Mouse (Mus musculus): Measurements from ENCODE around the gene Taar6. TPM values are rescaled to one million over a fixed set of nuclear protein-coding genes. Genes with fewer than 3 reads are reported as not detected.

Gene Taar6
- polyA plus RNA-seq, 1 experiment from 2014 or later: not detected

- no peak overlapping the region for H3K4me2 ChIP-seq (ENCODE audit: low read length)
- H3K9me3 ChIP-seq (replicated peaks; ENCODE audit: control insufficient read depth, low read length, poor library complexity, severe bottlenecking): no peaks in the 10 kb centered on the region
- no peak overlapping the region for H3K27ac ChIP-seq (ENCODE audit: low read length)
- H3K36me3 ChIP-seq (ENCODE audit: control insufficient read depth, insufficient read depth, low read length): no peaks in the 10 kb centered on the region
- ATAC-seq: peak; percentile 82
- no peak overlapping the region for H3K9ac ChIP-seq (ENCODE audit: low read depth, low read length)
- no peak overlapping the region for H3K4me3 ChIP-seq (ENCODE audit: low read depth, low read length)
- no peaks in the 10 kb centered on the region for H3K27me3 ChIP-seq (ENCODE audit: control insufficient read depth, insufficient read depth, low read depth, low read length)
- WGBS: 45% methylated on average over 16 of the region's 16 CpGs
- 0 out of 2 replicates have a peak, but pooled peaks cover 2% of the 10 kb centered on the region for H3K4me1 ChIP-seq (ENCODE audit: control insufficient read depth, insufficient read depth, low read length)
Measured at GRCm38 (mm10) chr10:23978901-23979705, 6.3 kb downstream of the Taar6 start.

- H3K27me3 ChIP-seq (ENCODE audit: control insufficient read depth, insufficient read depth, low read depth, low read length): no peaks in the 10 kb centered on the region
- ATAC-seq: no peak
- WGBS: 35% methylated on average over 4 of the region's 4 CpGs
- H3K4me1 ChIP-seq (ENCODE audit: control insufficient read depth, insufficient read depth, low read length): 0 out of 2 replicates have a peak, but pooled peaks cover 2% of the 10 kb centered on the region
- no peak overlapping the region for H3K4me3 ChIP-seq (ENCODE audit: low read depth, low read length)
- no peak overlapping the region for H3K27ac ChIP-seq (ENCODE audit: low read length)
- no peak overlapping the region for H3K9ac ChIP-seq (ENCODE audit: low read depth, low read length)
- H3K9me3 ChIP-seq (replicated peaks; ENCODE audit: control insufficient read depth, low read length, poor library complexity, severe bottlenecking): no peaks in the 10 kb centered on the region
- H3K4me2 ChIP-seq (ENCODE audit: low read length): no peak overlapping the region
- no peaks in the 10 kb centered on the region for H3K36me3 ChIP-seq (ENCODE audit: control insufficient read depth, insufficient read depth, low read length)
Measured at GRCm38 (mm10) chr10:23977958-23978357, 7.5 kb downstream of the Taar6 start.

GRCm38 (mm10) chr10:23971256-23971655, 14.2 kb downstream of the Taar6 start:
- Histone ChIP-seq H3K36me3 (ENCODE audit: control insufficient read depth, insufficient read depth, low read length) (no peaks in the 10 kb centered on the region), H3K27me3 (ENCODE audit: control insufficient read depth, insufficient read depth, low read depth, low read length) (no peaks in the 10 kb centered on the region), H3K4me3 (ENCODE audit: low read depth, low read length) (no peak overlapping the region), H3K4me2 (ENCODE audit: low read length) (no peak overlapping the region), H3K27ac (ENCODE audit: low read length) (no peak overlapping the region), H3K9me3 (replicated peaks; ENCODE audit: control insufficient read depth, low read length, poor library complexity, severe bottlenecking) (no peaks in the 10 kb centered on the region), H3K4me1 (ENCODE audit: control insufficient read depth, insufficient read depth, low read length) (no peaks in the 10 kb centered on the region), H3K9ac (ENCODE audit: low read depth, low read length) (no peak overlapping the region)
- no peak for ATAC-seq
- WGBS: 73% methylated on average over 5 of the region's 5 CpGs

GRCm38 (mm10) chr10:23970656-23971165, 14.7 kb downstream of the Taar6 start, which contains the start of gene Taar5:
TSS of gene Taar5 (plus strand) at chr10:23970706.
- 93% methylated on average over 11 of the region's 11 CpGs for WGBS
- no peak for ATAC-seq
- no peaks in the 10 kb centered on the region for H3K4me1 ChIP-seq (ENCODE audit: control insufficient read depth, insufficient read depth, low read length)
- no peaks in the 10 kb centered on the region for H3K27me3 ChIP-seq (ENCODE audit: control insufficient read depth, insufficient read depth, low read depth, low read length)
- H3K36me3 ChIP-seq (ENCODE audit: control insufficient read depth, insufficient read depth, low read length): no peaks in the 10 kb centered on the region
- no peak within 1 kb of the TSS for H3K4me2 ChIP-seq (ENCODE audit: low read length)
- no peak within 1 kb of the TSS for H3K9ac ChIP-seq (ENCODE audit: low read depth, low read length)
- H3K4me3 ChIP-seq (ENCODE audit: low read depth, low read length): no peak within 1 kb of the TSS
- no peak within 1 kb of the TSS for H3K27ac ChIP-seq (ENCODE audit: low read length)
- H3K9me3 ChIP-seq (replicated peaks; ENCODE audit: control insufficient read depth, low read length, poor library complexity, severe bottlenecking): no peaks in the 10 kb centered on the region

- ATAC-seq: no peak
Measured at GRCm38 (mm10) chr10:23964921-23965610, 20.4 kb downstream of the Taar6 start.

GRCm38 (mm10) chr10:23963444-23963843, 22.0 kb downstream of the Taar6 start:
- Histone ChIP-seq H3K27ac (ENCODE audit: low read length) (no peak overlapping the region), H3K4me1 (ENCODE audit: control insufficient read depth, insufficient read depth, low read length) (no peaks in the 10 kb centered on the region), H3K36me3 (ENCODE audit: control insufficient read depth, insufficient read depth, low read length) (no peaks in the 10 kb centered on the region), H3K9me3 (replicated peaks; ENCODE audit: control insufficient read depth, low read length, poor library complexity, severe bottlenecking) (no peaks in the 10 kb centered on the region), H3K9ac (ENCODE audit: low read depth, low read length) (no peak overlapping the region), H3K27me3 (ENCODE audit: control insufficient read depth, insufficient read depth, low read depth, low read length) (no peaks in the 10 kb centered on the region), H3K4me2 (ENCODE audit: low read length) (no peak overlapping the region), H3K4me3 (ENCODE audit: low read depth, low read length) (no peak overlapping the region)
- no peak for ATAC-seq
- WGBS: 56% methylated on average over 3 of the region's 3 CpGs

More at GRCm38 (mm10) chr10:23964921-23965610, 20.4 kb downstream of the Taar6 start:
- Histone ChIP-seq H3K27me3 (ENCODE audit: control insufficient read depth, insufficient read depth, low read depth, low read length) (no peaks in the 10 kb centered on the region), H3K9ac (ENCODE audit: low read depth, low read length) (no peak overlapping the region), H3K4me1 (ENCODE audit: control insufficient read depth, insufficient read depth, low read length) (no peaks in the 10 kb centered on the region), H3K9me3 (replicated peaks; ENCODE audit: control insufficient read depth, low read length, poor library complexity, severe bottlenecking) (no peaks in the 10 kb centered on the region), H3K36me3 (ENCODE audit: control insufficient read depth, insufficient read depth, low read length) (no peaks in the 10 kb centered on the region), H3K4me2 (ENCODE audit: low read length) (no peak overlapping the region), H3K4me3 (ENCODE audit: low read depth, low read length) (no peak overlapping the region), H3K27ac (ENCODE audit: low read length) (no peak overlapping the region)
- WGBS: 96% methylated on average over 6 of the region's 6 CpGs

GRCm38 (mm10) chr10:23960444-23960915, 25.0 kb downstream of the Taar6 start, which contains the start of gene Taar4:
TSS of gene Taar4 (plus strand) at chr10:23960494.
- Histone ChIP-seq H3K9ac (ENCODE audit: low read depth, low read length) (no peak within 1 kb of the TSS), H3K4me1 (ENCODE audit: control insufficient read depth, insufficient read depth, low read length) (no peaks in the 10 kb centered on the region), H3K27ac (ENCODE audit: low read length) (no peak within 1 kb of the TSS), H3K9me3 (replicated peaks; ENCODE audit: control insufficient read depth, low read length, poor library complexity, severe bottlenecking) (no peaks in the 10 kb centered on the region), H3K27me3 (ENCODE audit: control insufficient read depth, insufficient read depth, low read depth, low read length) (no peaks in the 10 kb centered on the region), H3K36me3 (ENCODE audit: control insufficient read depth, insufficient read depth, low read length) (no peaks in the 10 kb centered on the region), H3K4me3 (ENCODE audit: low read depth, low read length) (no peak within 1 kb of the TSS), H3K4me2 (ENCODE audit: low read length) (no peak within 1 kb of the TSS)
- 96% methylated on average over 13 of the region's 13 CpGs for WGBS
- ATAC-seq: no peak

GRCm38 (mm10) chr10:23959071-23959470, 26.4 kb downstream of the Taar6 start:
- Histone ChIP-seq H3K27ac (ENCODE audit: low read length) (no peak overlapping the region), H3K9ac (ENCODE audit: low read depth, low read length) (no peak overlapping the region), H3K4me2 (ENCODE audit: low read length) (no peak overlapping the region), H3K9me3 (replicated peaks; ENCODE audit: control insufficient read depth, low read length, poor library complexity, severe bottlenecking) (no peaks in the 10 kb centered on the region), H3K36me3 (ENCODE audit: control insufficient read depth, insufficient read depth, low read length) (no peaks in the 10 kb centered on the region), H3K27me3 (ENCODE audit: control insufficient read depth, insufficient read depth, low read depth, low read length) (no peaks in the 10 kb centered on the region), H3K4me1 (ENCODE audit: control insufficient read depth, insufficient read depth, low read length) (no peaks in the 10 kb centered on the region), H3K4me3 (ENCODE audit: low read depth, low read length) (no peak overlapping the region)
- no peak for ATAC-seq
- 69% methylated on average over 3 of the region's 3 CpGs for WGBS

- 88% methylated on average over 6 of the region's 6 CpGs for WGBS
- Histone ChIP-seq H3K27ac (ENCODE audit: low read length) (no peak overlapping the region), H3K27me3 (ENCODE audit: control insufficient read depth, insufficient read depth, low read depth, low read length) (no peaks in the 10 kb centered on the region), H3K9ac (ENCODE audit: low read depth, low read length) (no peak overlapping the region), H3K4me2 (ENCODE audit: low read length) (no peak overlapping the region), H3K9me3 (replicated peaks; ENCODE audit: control insufficient read depth, low read length, poor library complexity, severe bottlenecking) (no peaks in the 10 kb centered on the region), H3K4me3 (ENCODE audit: low read depth, low read length) (no peak overlapping the region), H3K36me3 (ENCODE audit: control insufficient read depth, insufficient read depth, low read length) (no peaks in the 10 kb centered on the region), H3K4me1 (ENCODE audit: control insufficient read depth, insufficient read depth, low read length) (no peaks in the 10 kb centered on the region)
- no peak for ATAC-seq
Measured at GRCm38 (mm10) chr10:23951714-23952113, 33.7 kb downstream of the Taar6 start.
